Mouse (Mus musculus) neutrophil, adult 59 days (primary cell): ENCODE measurements around the gene Spaca5. TPM values are rescaled to one million over a fixed set of nuclear protein-coding genes. Genes with fewer than 3 reads are reported as not detected.

Experiments used
- total RNA-seq, 2 experiments: library from RNA; stranded (reverse); gene quantifications; 1 replicate in 1 of 2; 2 replicates in 1 of 2; pipeline ENCODE4 v1.2.4; 2023

The Spaca5 gene
- total RNA-seq, result not detected

DNA sequence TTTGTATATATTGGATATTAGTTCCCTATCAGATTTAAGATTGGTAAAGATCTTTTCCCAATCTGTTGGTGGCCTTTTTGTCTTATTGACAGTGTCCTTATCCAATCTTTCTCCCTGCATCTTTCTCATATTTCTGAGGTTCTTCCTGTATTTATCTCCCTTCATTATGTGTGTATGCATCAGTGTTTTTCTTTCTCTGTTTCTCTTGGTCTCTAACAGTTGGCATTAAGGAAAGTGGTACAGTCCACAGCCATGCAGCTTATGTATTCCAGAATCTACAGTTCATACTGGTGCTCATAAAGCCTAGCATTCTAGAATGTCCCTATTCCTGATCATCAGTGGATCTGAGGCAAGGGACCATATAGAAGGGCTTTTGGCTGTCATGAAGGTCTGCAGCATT lies at the start of gene Spaca5:
Gene Spaca5, plus strand, starts transcription at position 301 of the 400 bp plus-strand sequence.

DNA sequence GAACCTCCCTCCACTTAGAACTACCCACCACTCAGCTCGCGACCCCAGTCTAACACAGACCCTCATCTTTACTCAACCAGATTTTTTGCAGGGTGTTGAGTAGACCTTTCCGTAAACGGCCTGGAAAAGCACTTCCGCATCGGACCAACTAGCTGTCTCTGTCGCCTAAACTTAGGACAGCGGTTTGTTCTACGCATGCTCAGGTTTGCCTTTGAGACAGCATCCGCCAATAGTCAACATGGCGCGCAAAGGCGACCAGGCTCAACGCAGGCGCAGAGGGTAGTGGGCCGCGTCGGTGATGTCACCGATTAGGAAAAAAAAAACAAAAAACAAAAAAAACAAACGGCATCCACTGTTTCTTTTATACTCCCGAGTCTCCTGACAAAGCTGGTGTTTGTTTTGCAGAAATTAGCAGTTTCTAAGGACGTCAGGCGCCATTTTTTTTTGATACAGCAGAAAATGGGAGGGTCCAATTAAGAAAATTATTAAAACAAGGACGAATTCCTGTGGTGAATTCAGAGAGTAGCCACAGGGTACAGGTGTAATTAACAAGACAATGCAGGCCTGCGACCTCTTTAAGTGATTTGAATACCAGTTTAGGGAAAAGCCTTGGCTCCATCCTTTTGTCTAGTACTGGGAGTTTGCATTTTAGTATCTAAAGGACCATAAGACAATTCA lies 6.2 kb upstream of the Spaca5 start, which contains the start of gene Zfp182:
Gene Zfp182, minus strand, starts transcription at position 451 of the 678 bp plus-strand sequence.

DNA sequence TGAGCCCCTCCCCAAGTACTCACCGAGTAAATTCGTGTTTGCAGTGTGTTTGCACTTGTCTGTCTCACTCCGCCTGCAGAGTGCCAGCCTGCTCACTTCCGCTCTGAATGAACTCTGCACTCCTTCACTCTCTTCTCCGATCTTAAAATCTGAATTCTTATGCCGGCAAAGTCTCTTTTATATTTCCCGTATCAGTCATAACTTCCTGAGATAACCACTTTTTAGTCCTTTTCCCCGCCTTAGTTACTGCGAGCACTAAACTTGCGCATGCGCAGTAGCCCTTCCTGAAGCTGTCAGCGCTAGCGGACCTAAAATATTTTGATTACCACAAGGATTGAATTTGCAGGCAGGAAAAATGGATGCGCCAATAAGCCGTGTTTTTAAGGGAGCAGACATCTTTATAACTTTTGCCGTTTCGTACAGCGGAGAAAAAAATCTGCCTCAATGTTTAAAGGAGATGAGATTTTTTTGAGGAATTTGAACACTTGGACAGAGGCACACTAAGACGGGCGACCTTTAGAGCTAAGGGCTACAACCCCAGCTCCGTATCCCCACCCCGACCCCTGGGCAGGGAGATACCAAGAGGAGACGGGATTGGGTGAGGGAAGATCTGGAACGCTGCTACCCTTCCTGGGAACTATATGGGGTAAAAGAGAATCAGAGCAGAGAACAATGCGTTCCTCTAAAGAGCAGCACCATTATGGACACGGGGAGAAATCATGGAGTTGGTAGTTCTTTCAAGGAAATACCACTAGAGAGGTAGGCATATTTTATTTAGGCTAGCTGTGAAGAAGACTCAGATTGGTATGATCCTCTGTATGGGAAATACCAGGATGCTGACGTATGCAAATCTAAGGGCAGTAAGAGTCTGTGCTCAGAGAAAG lies 21.0 kb downstream of the Spaca5 start, which contains the start of gene Zfp300:
Gene Zfp300, minus strand, starts transcription at position 545 of the 884 bp plus-strand sequence.

DNA sequence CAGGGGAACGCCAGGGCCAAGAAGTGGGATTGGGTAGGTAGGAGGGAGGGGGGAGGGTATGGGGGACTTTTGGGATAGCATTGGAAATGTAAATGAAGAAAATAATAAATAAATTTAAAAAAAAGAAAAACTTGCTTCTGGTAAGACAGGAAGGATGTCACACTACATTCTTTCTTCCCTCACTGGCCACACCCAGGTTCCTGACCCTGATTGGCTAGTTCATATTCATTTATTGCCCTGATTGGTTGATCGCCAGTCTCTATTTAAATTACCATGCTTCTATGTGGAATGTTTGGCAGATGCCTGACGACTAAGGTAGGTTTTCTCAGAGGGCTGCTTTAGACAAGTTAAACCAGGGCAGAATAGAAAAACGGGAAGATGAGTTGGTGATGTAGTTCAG lies 47.3 kb downstream of the Spaca5 start, which contains the start of gene Ssxa1:
Gene Ssxa1, plus strand, starts transcription at position 301 of the 400 bp plus-strand sequence.

Other genes starting within 250 kb of the Spaca5 start
- under 1 TPM in 1 of 2 experiments, not detected in 1; 0.64 TPM for gene Timp1, start 198.2 kb upstream of the Spaca5 start, total RNA-seq
- 1 to 10 TPM; 1.4 to 1.8 TPM for gene Syn1, start 147.4 kb upstream of the Spaca5 start, total RNA-seq
- gene Cfp, start 136.9 kb upstream of the Spaca5 start, total RNA-seq, result 100 to 1,000 TPM; 228 to 255 TPM
- gene Elk1, start 117.8 kb upstream of the Spaca5 start, total RNA-seq, result 10 to 100 TPM; 11.3 to 13.0 TPM
- 10 to 100 TPM; 20.3 to 25.0 TPM for gene Uxt, start 106.4 kb upstream of the Spaca5 start, total RNA-seq
- 10 to 100 TPM; 11.4 to 12.8 TPM for gene Zfp182, start 6.1 kb upstream of the Spaca5 start, total RNA-seq
- under 1 TPM in 1 of 2 experiments, not detected in 1; 0.07 TPM for gene Zfp300, start 21.1 kb downstream of the Spaca5 start, total RNA-seq
- not detected for gene Ssxa1, start 47.4 kb downstream of the Spaca5 start, total RNA-seq
- gene Gm21876, start 107.2 kb downstream of the Spaca5 start, total RNA-seq, result not detected